Mouse (Mus musculus): ENCODE results near the gene Fjx1.

Fjx1 gene

GRCm38 (mm10) chr2:102451671-102452549, at the start of gene Fjx1:
Fjx1 (minus strand) TSS chr2:102452499.
- DNase-seq (ENCODE audit: low read depth, low spot score) = peak; percentile 72

GRCm38 (mm10) chr2:102500001-102500689, 47.8 kb upstream of the Fjx1 start:
- no peak for DNase-seq (ENCODE audit: low read depth, low spot score)

- no peak for DNase-seq (ENCODE audit: low read depth, low spot score)
Observed at GRCm38 (mm10) chr2:102480738-102481137, 28.4 kb upstream of the Fjx1 start.

GRCm38 (mm10) chr2:102476101-102476500, 23.8 kb upstream of the Fjx1 start:
- no peak for DNase-seq (ENCODE audit: low read depth, low spot score)

- DNase-seq (ENCODE audit: low read depth, low spot score) = no peak
Observed at GRCm38 (mm10) chr2:102468645-102469044, 16.3 kb upstream of the Fjx1 start.

- no peak for DNase-seq (ENCODE audit: low read depth, low spot score)
Observed at GRCm38 (mm10) chr2:102464342-102464732, 12.0 kb upstream of the Fjx1 start.

GRCm38 (mm10) chr2:102463587-102464341, 11.5 kb upstream of the Fjx1 start:
- no peak for DNase-seq (ENCODE audit: low read depth, low spot score)

GRCm38 (mm10) chr2:102461491-102461890, 9.2 kb upstream of the Fjx1 start:
- DNase-seq (ENCODE audit: low read depth, low spot score) = no peak

GRCm38 (mm10) chr2:102455126-102455525, 2.8 kb upstream of the Fjx1 start:
- no peak for DNase-seq (ENCODE audit: low read depth, low spot score)

GRCm38 (mm10) chr2:102453447-102453846, 1.1 kb upstream of the Fjx1 start:
- no peak for DNase-seq (ENCODE audit: low read depth, low spot score)

GRCm38 (mm10) chr2:102450761-102451670, 1.3 kb downstream of the Fjx1 start:
- DNase-seq (ENCODE audit: low read depth, low spot score) = no peak

GRCm38 (mm10) chr2:102450248-102450760, 2.0 kb downstream of the Fjx1 start:
- DNase-seq (ENCODE audit: low read depth, low spot score) = no peak

GRCm38 (mm10) chr2:102449630-102450247, 2.6 kb downstream of the Fjx1 start:
- DNase-seq (ENCODE audit: low read depth, low spot score) = no peak

- DNase-seq (ENCODE audit: low read depth, low spot score) = no peak
Observed at GRCm38 (mm10) chr2:102449056-102449455, 3.2 kb downstream of the Fjx1 start.

- DNase-seq (ENCODE audit: low read depth, low spot score) = no peak
Observed at GRCm38 (mm10) chr2:102447831-102448230, 4.5 kb downstream of the Fjx1 start.

GRCm38 (mm10) chr2:102446851-102447250, 5.4 kb downstream of the Fjx1 start:
- DNase-seq (ENCODE audit: low read depth, low spot score) = no peak

GRCm38 (mm10) chr2:102437357-102438030, 14.8 kb downstream of the Fjx1 start:
- DNase-seq (ENCODE audit: low read depth, low spot score) = no peak

GRCm38 (mm10) chr2:102433879-102434278, 18.4 kb downstream of the Fjx1 start:
- DNase-seq (ENCODE audit: low read depth, low spot score) = no peak

- no peak for DNase-seq (ENCODE audit: low read depth, low spot score)
Observed at GRCm38 (mm10) chr2:102431084-102431483, 21.2 kb downstream of the Fjx1 start.

GRCm38 (mm10) chr2:102427974-102428373, 24.3 kb downstream of the Fjx1 start:
- no peak for DNase-seq (ENCODE audit: low read depth, low spot score)

Measured in brain, embryonic 18.5 days (tissue).